Mouse (Mus musculus) liver, embryonic 16.5 days (tissue): Measurements from ENCODE around the gene Tcirg1. TPM values are rescaled to one million over a fixed set of nuclear protein-coding genes. Genes with fewer than 3 reads are reported as not detected.

Experiments used
- ATAC-seq: fragments of 200-750 bp; cut with Nextera tagmentation; 2 replicates; pipeline ENCODE4 v1.8.0; 2017; ENCODE audit warnings: low read depth, mild to moderate bottlenecking, moderate number of reproducible peaks, moderate library complexity
- H3K27ac ChIP-seq: fragments of 300-500 bp; sonication (generic); 2 replicates; pipeline ENCODE4 v1.5.1; 2014; ENCODE audit warnings: mild to moderate bottlenecking, low read length
- H3K27me3 ChIP-seq: fragments of 300-500 bp; sonication (generic); 2 replicates; pipeline ENCODE4 v1.6.1; 2014; ENCODE audit warnings: low read depth, low read length, mixed read lengths; ENCODE audit not compliant: control insufficient read depth, insufficient read depth
- H3K36me3 ChIP-seq: fragments of 300-500 bp; sonication (generic); 2 replicates; pipeline ENCODE4 v1.6.1; 2014; ENCODE audit warnings: mild to moderate bottlenecking; ENCODE audit not compliant: control insufficient read depth, insufficient read depth
- H3K4me1 ChIP-seq: fragments of 300-500 bp; sonication (generic); 2 replicates; pipeline ENCODE4 v1.6.1; 2014; ENCODE audit warnings: low read depth, low read length, mixed read lengths; ENCODE audit not compliant: control insufficient read depth
- H3K4me2 ChIP-seq: fragments of 300-500 bp; sonication (generic); 2 replicates; pipeline ENCODE4 v1.6.1; 2014; ENCODE audit warnings: low read depth, low read length, mixed read lengths
- H3K4me3 ChIP-seq: fragments of 300-500 bp; sonication (generic); 2 replicates; pipeline ENCODE4 v1.5.1; 2014; ENCODE audit warnings: low read depth, mild to moderate bottlenecking, low read length
- H3K9ac ChIP-seq: fragments of 300-500 bp; sonication (generic); 2 replicates; pipeline ENCODE4 v1.6.1; 2014; ENCODE audit warnings: low read depth, low read length
- H3K9me3 ChIP-seq: fragments of 300-500 bp; sonication (generic); replicated peaks from 2 replicates; pipeline ENCODE4 v1.6.1; 2016; ENCODE audit warnings: low read length; ENCODE audit not compliant: control insufficient read depth
- WGBS: fragments of 180-500 bp; shearing (Covaris S2); extraction: QIAGEN DNeasy Blood & Tissue Kit; methylation state at CpG from one replicate; pipeline ENCODE4 v1.1.7; 2014; ENCODE audit not compliant: insufficient replicate concordance; 5-methylcytosine and 5-hydroxymethylcytosine counted together
- polyA plus RNA-seq: library from polyadenylated mRNA; unstranded; fragments of >200 nt; fragmentation: Nextera tagmentation; extraction: Ambion mirVana; gene quantifications from 2 replicates; pipeline ENCODE4 v1.2.1, GENCODE M21; 2015

The Tcirg1 gene
- polyA plus RNA-seq, 1 experiment from 2014 or later: 33.8 TPM

GRCm38 (mm10) chr19:3945872-3946564, 39.1 kb upstream of the Tcirg1 start:
- no peak for ATAC-seq

GRCm38 (mm10) chr19:3942986-3943735, 36.2 kb upstream of the Tcirg1 start:
- Histone ChIP-seq H3K9ac (no peak overlapping the region), H3K27me3 (no peaks in the 10 kb centered on the region), H3K36me3 (no peaks in the 10 kb centered on the region), H3K4me3 (peak overlapping the region; percentile 37), H3K27ac (no peak overlapping the region), H3K9me3 (no peaks in the 10 kb centered on the region), H3K4me2 (peak overlapping the region; percentile 60), H3K4me1 (peaks cover 10% of the 10 kb centered on the region)
- 15% methylated on average over 27 of the region's 27 CpGs for WGBS
- ATAC-seq: peak; percentile 81

More at GRCm38 (mm10) chr19:3945872-3946564, 39.1 kb upstream of the Tcirg1 start:
- no peak overlapping the region for H3K4me3 ChIP-seq
- H3K9ac ChIP-seq: no peak overlapping the region
- H3K27me3 ChIP-seq: no peaks in the 10 kb centered on the region
- no peak overlapping the region for H3K27ac ChIP-seq
- no peaks in the 10 kb centered on the region for H3K9me3 ChIP-seq
- no peaks in the 10 kb centered on the region for H3K36me3 ChIP-seq
- no peak overlapping the region for H3K4me2 ChIP-seq
- H3K4me1 ChIP-seq: peaks cover 10% of the 10 kb centered on the region
- whole genome bisulfite sequencing: 23% methylated on average over 10 of the region's 10 CpGs

- no peaks in the 10 kb centered on the region for H3K36me3 ChIP-seq
- no peaks in the 10 kb centered on the region for H3K27me3 ChIP-seq
- no peak overlapping the region for H3K4me3 ChIP-seq
- no peaks in the 10 kb centered on the region for H3K9me3 ChIP-seq
- H3K27ac ChIP-seq: no peak overlapping the region
- peaks cover 10% of the 10 kb centered on the region for H3K4me1 ChIP-seq
- no peak for ATAC-seq
- no peak overlapping the region for H3K9ac ChIP-seq
- H3K4me2 ChIP-seq: no peak overlapping the region
- 64% methylated on average over 7 of the region's 7 CpGs for WGBS
Measured at GRCm38 (mm10) chr19:3942315-3942714, 35.4 kb upstream of the Tcirg1 start.

GRCm38 (mm10) chr19:3935896-3936850, 29.2 kb upstream of the Tcirg1 start:
- Histone ChIP-seq H3K4me1 (peaks cover 9% of the 10 kb centered on the region), H3K4me3 (peak overlapping the region; percentile 55), H3K9ac (peak overlapping the region; percentile 58), H3K9me3 (no peaks in the 10 kb centered on the region), H3K27me3 (peaks cover 2% of the 10 kb centered on the region), H3K27ac (peak overlapping the region; percentile 18; the same call in 1 of the 2 replicates), H3K4me2 (peak overlapping the region; percentile 54), H3K36me3 (no peaks in the 10 kb centered on the region)
- 6% methylated on average over 22 of the region's 22 CpGs for WGBS
- ATAC-seq: peak; percentile 37; the same call in 1 of the 2 replicates

- Histone ChIP-seq H3K27me3 (peaks cover 2% of the 10 kb centered on the region), H3K27ac (peak within 1 kb of the TSS; percentile 39; the same call in 1 of the 2 replicates), H3K9me3 (no peaks in the 10 kb centered on the region), H3K4me3 (peak within 1 kb of the TSS; percentile 55), H3K9ac (peak within 1 kb of the TSS; percentile 58), H3K4me2 (peak within 1 kb of the TSS; percentile 54), H3K36me3 (no peaks in the 10 kb centered on the region), H3K4me1 (peaks cover 12% of the 10 kb centered on the region)
- ATAC-seq: peak; percentile 79
- WGBS: 3% methylated on average over 42 of the region's 42 CpGs
Measured at GRCm38 (mm10) chr19:3935032-3935895, 28.3 kb upstream of the Tcirg1 start, which contains the start of gene Unc93b1. Gene Unc93b1, plus strand, starts transcription at chr19:3935186.

GRCm38 (mm10) chr19:3931716-3932115, 24.8 kb upstream of the Tcirg1 start:
- ATAC-seq: no peak
- Histone ChIP-seq H3K27me3 (peaks cover 2% of the 10 kb centered on the region), H3K9me3 (no peaks in the 10 kb centered on the region), H3K36me3 (no peaks in the 10 kb centered on the region), H3K9ac (no peak overlapping the region), H3K4me2 (no peak overlapping the region), H3K27ac (no peak overlapping the region), H3K4me3 (no peak overlapping the region), H3K4me1 (peaks cover 17% of the 10 kb centered on the region)
- 61% methylated on average over 9 of the region's 9 CpGs for WGBS

- H3K27ac ChIP-seq: peak overlapping the region; percentile 13
- H3K9ac ChIP-seq: no peak overlapping the region
- H3K36me3 ChIP-seq: no peaks in the 10 kb centered on the region
- H3K9me3 ChIP-seq: no peaks in the 10 kb centered on the region
- no peak for ATAC-seq
- peaks cover 12% of the 10 kb centered on the region for H3K4me1 ChIP-seq
- WGBS: 65% methylated on average over 21 of the region's 21 CpGs
- no peak overlapping the region for H3K4me2 ChIP-seq
- peaks cover 2% of the 10 kb centered on the region; the same call in 1 of the 2 replicates for H3K27me3 ChIP-seq
- H3K4me3 ChIP-seq: no peak overlapping the region
Measured at GRCm38 (mm10) chr19:3930262-3931057, 23.5 kb upstream of the Tcirg1 start.
